Mouse (Mus musculus) monocyte, adult 5-6 weeks (primary cell): ENCODE data around the gene Usp11. TPM values are rescaled to one million over a fixed set of nuclear protein-coding genes. Genes with fewer than 3 reads are reported as not detected.

Experiments
- ATAC-seq: fragments of 153-309, 156-312 bp; replicated peaks from 2 replicates; pipeline ENCODE4 v1.8.0; 2017; ENCODE audit warnings: mild to moderate bottlenecking; ENCODE audit not compliant: low TSS enrichment, insufficient number of reproducible peaks, severe bottlenecking, poor library complexity, low FRiP score
- total RNA-seq: library from RNA; stranded (forward); fragments of 200-1000, 200-491, 200-594 nt; gene quantifications from 3 replicates; pipeline ENCODE4 v1.2.3, GENCODE M21; 2017

The Usp11 gene
- total RNA-seq, 1 experiment from 2014 or later, result 4.3 TPM

DNA sequence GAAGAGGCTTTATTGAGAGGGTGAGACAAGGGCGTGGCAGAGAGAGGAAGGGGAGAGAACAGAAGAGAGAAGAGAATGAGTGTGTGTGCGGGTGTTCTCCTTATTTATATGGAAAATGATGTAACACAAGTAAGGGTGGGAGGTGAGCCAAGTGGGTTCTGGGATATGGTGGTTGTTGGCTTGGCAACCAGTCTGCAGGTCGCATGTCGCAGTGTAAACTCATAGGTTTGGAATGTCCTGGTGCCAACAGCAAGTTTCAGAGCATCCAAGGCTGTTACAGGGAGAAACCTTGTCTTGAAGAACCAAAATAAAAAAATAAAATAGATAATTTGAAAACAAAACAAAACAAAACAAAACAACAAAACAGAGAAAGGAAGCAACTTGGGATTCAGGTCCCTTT lies 57.5 kb downstream of the Usp11 start:
- no peak for ATAC-seq

Other genes with a start within 250 kb of the Usp11 start
- not detected in 3 replicates for gene Rgn, start 154.1 kb upstream of the Usp11 start, total RNA-seq
- 29.0 to 47.9 TPM (median 33.5 TPM) in 3 replicates for gene Rbm10, start 86.4 kb upstream of the Usp11 start, total RNA-seq
- gene Ndufb11, start 86.3 kb upstream of the Usp11 start, total RNA-seq, result 61.7 to 101 TPM (median 97.4 TPM) in 3 replicates
- 137 to 173 TPM (median 147 TPM) in 3 replicates for gene Uba1, start 45.6 kb upstream of the Usp11 start, total RNA-seq
- 19.4 to 50.3 TPM (median 29.2 TPM) in 3 replicates for gene Cdk16, start 16.0 kb upstream of the Usp11 start, total RNA-seq
- 52.9 to 87.7 TPM (median 65.5 TPM) in 3 replicates for gene Araf, start 93.9 kb downstream of the Usp11 start, total RNA-seq
- gene Timp1, start 166.3 kb downstream of the Usp11 start, total RNA-seq, result not detected in 3 replicates
- gene Syn1, start 217.1 kb downstream of the Usp11 start, total RNA-seq, result 0.19 TPM in 1 of 3 replicates, not detected in the others
- 12.6 to 15.5 TPM (median 14.7 TPM) in 3 replicates for gene Cfp, start 227.6 kb downstream of the Usp11 start, total RNA-seq
- 2.9 to 7.2 TPM (median 3.8 TPM) in 3 replicates for gene Elk1, start 246.7 kb downstream of the Usp11 start, total RNA-seq